Mouse (Mus musculus) spleen, adult 2 months (tissue): Measurements from ENCODE around the gene Apoc4.

Source experiments
- CTCF ChIP-seq: fragments of 200-500 bp; IDR thresholded peaks from 2 replicates; pipeline ENCODE4 v1.5.1; 2011; ENCODE audit warnings: mild to moderate bottlenecking, inconsistent platforms; ENCODE audit not compliant: insufficient read depth, insufficient read length, insufficient replicate concordance; ENCODE audit errors: extremely low read depth
- POLR2A ChIP-seq: fragments of 200-500 bp; IDR thresholded peaks from 2 replicates; pipeline ENCODE4 v1.6.1; 2011; ENCODE audit warnings: low read depth, low read length, inconsistent platforms

- TF ChIP-seq CTCF (no peak), POLR2A (no peak)
These were observed 28.7 kb downstream of the Apoc4 start for GRCm38 (mm10) chr7:19652614-19653013.
